Mouse (Mus musculus) ES-E14 (cell line): ENCODE data around the gene Wdcp.

Experiments
- CHD2 ChIP-seq: IDR thresholded peaks from 2 replicates; pipeline ENCODE4 v1.6.1; 2014; ENCODE audit warnings: mild to moderate bottlenecking, low read depth, low read length, inconsistent platforms
- HCFC1 ChIP-seq: IDR thresholded peaks from 2 replicates; pipeline ENCODE4 v1.6.1; 2012; ENCODE audit warnings: low read length, inconsistent platforms, borderline replicate concordance; ENCODE audit not compliant: insufficient read depth
- MAFK ChIP-seq: IDR thresholded peaks from 2 replicates; pipeline ENCODE4 v1.6.1; 2014; ENCODE audit warnings: mild to moderate bottlenecking, low read depth, low read length, inconsistent platforms; ENCODE audit not compliant: insufficient read depth

GRCm38 (mm10) chr12:4864338-4864690 lies 21.2 kb downstream of the Wdcp start:
- TF ChIP-seq HCFC1 (no peak), CHD2 (no peak), MAFK (no peak)
